Mouse (Mus musculus): ENCODE results near the gene Rnase9. TPM values are rescaled to one million over a fixed set of nuclear protein-coding genes. Genes with fewer than 3 reads are reported as not detected.

Gene Rnase9
- polyA plus RNA-seq (2014; fragmentation: Nextera tagmentation; extraction: Ambion mirVana): not detected in 2 replicates

DNA sequence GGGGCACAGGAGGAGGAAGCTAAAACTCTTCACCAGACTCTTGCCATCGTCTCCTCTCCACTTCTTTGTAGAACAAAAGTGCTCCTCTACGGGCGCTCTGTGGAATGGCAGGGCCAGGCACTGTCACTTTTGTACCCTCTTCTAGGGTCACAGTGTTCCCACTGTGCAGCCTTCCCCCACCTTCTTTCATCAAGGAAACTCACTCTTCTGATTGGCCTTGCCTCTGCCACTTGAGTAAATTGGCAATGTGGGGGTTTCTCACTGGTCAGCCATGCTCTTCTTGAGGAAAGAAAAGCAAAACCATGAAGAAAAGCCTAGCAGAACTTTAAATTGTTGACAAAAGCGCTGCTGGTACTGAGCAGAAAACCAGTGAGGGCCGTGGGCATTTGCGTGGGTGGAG lies at the start of gene Rnase9:
Gene Rnase9 (minus strand): TSS at position 101 of the 400 bp plus-strand sequence.
- no peaks in the 10 kb centered on the region for H3K36me3 ChIP-seq (ENCODE audit: control insufficient read depth, insufficient read depth, low read length)
- no peaks in the 10 kb centered on the region for H3K27me3 ChIP-seq (replicated peaks; ENCODE audit: control insufficient read depth, insufficient read depth, low read length)
- no peaks in the 10 kb centered on the region for H3K4me1 ChIP-seq (replicated peaks; ENCODE audit: control insufficient read depth, insufficient read depth, low read length)
- no peak within 1 kb of the TSS for H3K4me3 ChIP-seq (ENCODE audit: low read depth, low read length)
- no peaks in the 10 kb centered on the region for H3K9me3 ChIP-seq (ENCODE audit: control insufficient read depth, low read length)
- 77% methylated on average over 6 of the region's 6 CpGs for WGBS
- H3K4me2 ChIP-seq (ENCODE audit: low read length): no peak within 1 kb of the TSS
- no peak within 1 kb of the TSS for H3K9ac ChIP-seq (ENCODE audit: low read length)
- no peak for ATAC-seq (replicated peaks; ENCODE audit: low FRiP score, low TSS enrichment, low read depth)
- no peak within 1 kb of the TSS for H3K27ac ChIP-seq (ENCODE audit: low read depth)
- no peak for DNase-seq (ENCODE audit: low spot score)

DNA sequence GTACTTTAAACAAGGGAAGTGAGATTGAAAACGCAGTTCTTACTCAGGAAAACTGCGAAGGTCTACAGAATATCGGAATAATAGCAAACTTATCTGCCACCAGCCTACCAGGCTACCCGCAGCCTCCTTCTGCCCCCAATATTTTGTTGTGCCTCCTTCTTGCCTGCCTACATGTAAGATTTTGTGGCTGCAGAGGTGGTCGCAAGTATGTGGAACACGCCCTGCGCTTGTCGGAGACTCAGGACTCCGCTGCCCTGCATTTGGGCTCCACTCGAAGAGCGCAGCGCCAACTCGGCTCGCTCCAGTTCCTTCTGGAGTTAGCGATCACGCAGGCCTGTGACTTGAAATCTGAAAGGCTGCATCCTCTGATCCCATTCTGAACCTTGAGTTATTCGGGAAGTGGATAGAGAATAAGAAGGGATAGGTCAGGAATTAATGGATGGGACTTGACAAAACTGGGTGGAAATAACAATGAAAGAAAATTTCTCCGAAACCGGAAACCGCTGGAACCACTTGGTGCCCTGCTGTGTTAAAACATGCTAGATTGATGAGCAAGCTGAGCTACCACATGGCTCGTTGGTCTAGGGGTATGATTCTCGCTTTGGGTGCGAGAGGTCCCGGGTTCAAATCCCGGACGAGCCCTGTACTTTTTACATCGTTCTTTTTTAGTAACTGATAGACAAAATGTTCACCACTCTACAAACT lies 48.6 kb upstream of the Rnase9 start:
- under 1% methylated on average over 27 of the region's 27 CpGs for WGBS
- Histone ChIP-seq H3K4me2 (ENCODE audit: low read length) (peak overlapping the region; percentile 58), H3K9ac (ENCODE audit: low read length) (peak overlapping the region; percentile 68), H3K4me3 (ENCODE audit: low read depth, low read length) (peak overlapping the region; percentile 74), H3K9me3 (ENCODE audit: control insufficient read depth, low read length) (no peaks in the 10 kb centered on the region), H3K36me3 (ENCODE audit: control insufficient read depth, insufficient read depth, low read length) (no peaks in the 10 kb centered on the region), H3K27me3 (replicated peaks; ENCODE audit: control insufficient read depth, insufficient read depth, low read length) (no peaks in the 10 kb centered on the region), H3K27ac (ENCODE audit: low read depth) (peak overlapping the region; percentile 92), H3K4me1 (replicated peaks; ENCODE audit: control insufficient read depth, insufficient read depth, low read length) (0 out of 2 replicates have a peak, but pooled peaks cover 2% of the 10 kb centered on the region)
- ATAC-seq (replicated peaks; ENCODE audit: low FRiP score, low TSS enrichment, low read depth) (peak; percentile 62; the same call in 1 of the 2 replicates), DNase-seq (ENCODE audit: low spot score) (peak; percentile 97)

DNA sequence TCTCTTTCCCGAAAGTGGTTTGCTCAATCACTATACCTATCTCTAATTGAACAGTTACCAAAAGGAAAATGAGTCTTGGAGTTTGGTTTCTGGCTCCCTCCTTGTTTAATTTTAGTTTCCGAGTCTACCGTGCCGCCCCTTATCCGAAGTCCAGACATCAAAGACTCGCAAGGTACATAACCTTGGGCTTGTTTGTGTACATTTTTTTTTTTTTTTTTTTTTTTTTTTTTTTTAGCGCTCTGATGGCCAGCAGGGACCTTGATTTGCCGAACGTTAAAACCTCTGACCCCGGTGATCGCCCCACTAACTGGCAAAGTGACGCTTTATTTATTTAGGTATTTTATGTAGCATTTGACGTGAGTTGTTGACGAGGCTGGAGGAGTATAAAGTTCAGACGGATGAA lies 48.0 kb upstream of the Rnase9 start:
- no peak for DNase-seq (ENCODE audit: low spot score)

GRCm38 (mm10) chr14:51088970-51089673 lies 47.5 kb upstream of the Rnase9 start:
- WGBS: under 1% methylated on average over 34 of the region's 34 CpGs
- Histone ChIP-seq H3K9me3 (ENCODE audit: control insufficient read depth, low read length) (no peaks in the 10 kb centered on the region), H3K4me1 (replicated peaks; ENCODE audit: control insufficient read depth, insufficient read depth, low read length) (0 out of 2 replicates have a peak, but pooled peaks cover 2% of the 10 kb centered on the region), H3K4me3 (ENCODE audit: low read depth, low read length) (peak overlapping the region; percentile 74), H3K27ac (ENCODE audit: low read depth) (peak overlapping the region; percentile 92), H3K9ac (ENCODE audit: low read length) (peak overlapping the region; percentile 68), H3K4me2 (ENCODE audit: low read length) (peak overlapping the region; percentile 58), H3K36me3 (ENCODE audit: control insufficient read depth, insufficient read depth, low read length) (no peaks in the 10 kb centered on the region), H3K27me3 (replicated peaks; ENCODE audit: control insufficient read depth, insufficient read depth, low read length) (no peaks in the 10 kb centered on the region)
- ATAC-seq (replicated peaks; ENCODE audit: low FRiP score, low TSS enrichment, low read depth) (peak; percentile 91), DNase-seq (ENCODE audit: low spot score) (peak; percentile 100)

More for the DNA sequence above, 48.0 kb upstream of the Rnase9 start:
- WGBS: 1% methylated on average over 15 of the region's 15 CpGs
- Histone ChIP-seq H3K27ac (ENCODE audit: low read depth) (peak overlapping the region; percentile 92), H3K4me1 (replicated peaks; ENCODE audit: control insufficient read depth, insufficient read depth, low read length) (0 out of 2 replicates have a peak, but pooled peaks cover 2% of the 10 kb centered on the region), H3K27me3 (replicated peaks; ENCODE audit: control insufficient read depth, insufficient read depth, low read length) (no peaks in the 10 kb centered on the region), H3K9ac (ENCODE audit: low read length) (peak overlapping the region; percentile 68), H3K36me3 (ENCODE audit: control insufficient read depth, insufficient read depth, low read length) (no peaks in the 10 kb centered on the region), H3K4me3 (ENCODE audit: low read depth, low read length) (peak overlapping the region; percentile 74), H3K9me3 (ENCODE audit: control insufficient read depth, low read length) (no peaks in the 10 kb centered on the region), H3K4me2 (ENCODE audit: low read length) (peak overlapping the region; percentile 58)
- peak; percentile 3; the same call in 1 of the 2 replicates for ATAC-seq (replicated peaks; ENCODE audit: low FRiP score, low TSS enrichment, low read depth)

- 1% methylated on average over 23 of the region's 23 CpGs for WGBS
- DNase-seq (ENCODE audit: low spot score) (peak; percentile 93), ATAC-seq (replicated peaks; ENCODE audit: low FRiP score, low TSS enrichment, low read depth) (peak; percentile 33)
- Histone ChIP-seq H3K4me3 (ENCODE audit: low read depth, low read length) (peak overlapping the region; percentile 74), H3K4me1 (replicated peaks; ENCODE audit: control insufficient read depth, insufficient read depth, low read length) (peaks cover 2% of the 10 kb centered on the region; the same call in 1 of the 2 replicates), H3K4me2 (ENCODE audit: low read length) (peak overlapping the region; percentile 58), H3K27ac (ENCODE audit: low read depth) (peak overlapping the region; percentile 77), H3K9ac (ENCODE audit: low read length) (peak overlapping the region; percentile 47), H3K27me3 (replicated peaks; ENCODE audit: control insufficient read depth, insufficient read depth, low read length) (no peaks in the 10 kb centered on the region), H3K9me3 (ENCODE audit: control insufficient read depth, low read length) (no peaks in the 10 kb centered on the region), H3K36me3 (ENCODE audit: control insufficient read depth, insufficient read depth, low read length) (no peaks in the 10 kb centered on the region)
These were observed 46.7 kb upstream of the Rnase9 start for GRCm38 (mm10) chr14:51088166-51088969.

DNA sequence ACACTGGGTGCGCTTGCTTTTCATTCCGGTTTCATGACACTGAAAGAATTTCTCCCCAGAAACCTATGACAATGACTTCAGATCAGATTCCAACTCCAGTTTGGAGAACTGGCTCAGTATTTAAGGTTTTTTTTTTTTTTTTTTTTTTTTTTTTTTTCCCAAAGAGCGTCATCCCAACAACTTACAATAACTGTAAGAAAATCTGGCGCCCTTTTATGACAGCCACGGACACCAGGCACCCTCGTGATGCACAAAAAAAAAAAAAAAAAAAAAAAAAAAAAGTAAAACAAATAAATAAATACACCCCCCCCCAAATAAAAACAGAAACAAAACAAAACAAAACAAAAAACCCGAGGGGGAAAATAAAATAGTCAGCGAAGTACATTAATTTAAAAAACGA lies 46.1 kb upstream of the Rnase9 start:
- Histone ChIP-seq H3K27me3 (replicated peaks; ENCODE audit: control insufficient read depth, insufficient read depth, low read length) (no peaks in the 10 kb centered on the region), H3K9ac (ENCODE audit: low read length) (no peak overlapping the region), H3K9me3 (ENCODE audit: control insufficient read depth, low read length) (no peaks in the 10 kb centered on the region), H3K4me1 (replicated peaks; ENCODE audit: control insufficient read depth, insufficient read depth, low read length) (peaks cover 2% of the 10 kb centered on the region; the same call in 1 of the 2 replicates), H3K4me3 (ENCODE audit: low read depth, low read length) (peak overlapping the region; percentile 74), H3K27ac (ENCODE audit: low read depth) (peak overlapping the region; percentile 77; the same call in 1 of the 2 replicates), H3K4me2 (ENCODE audit: low read length) (peak overlapping the region; percentile 58), H3K36me3 (ENCODE audit: control insufficient read depth, insufficient read depth, low read length) (no peaks in the 10 kb centered on the region)
- WGBS: 12% methylated on average over 9 of the region's 9 CpGs
- DNase-seq (ENCODE audit: low spot score) (no peak), ATAC-seq (replicated peaks; ENCODE audit: low FRiP score, low TSS enrichment, low read depth) (no peak)

DNA sequence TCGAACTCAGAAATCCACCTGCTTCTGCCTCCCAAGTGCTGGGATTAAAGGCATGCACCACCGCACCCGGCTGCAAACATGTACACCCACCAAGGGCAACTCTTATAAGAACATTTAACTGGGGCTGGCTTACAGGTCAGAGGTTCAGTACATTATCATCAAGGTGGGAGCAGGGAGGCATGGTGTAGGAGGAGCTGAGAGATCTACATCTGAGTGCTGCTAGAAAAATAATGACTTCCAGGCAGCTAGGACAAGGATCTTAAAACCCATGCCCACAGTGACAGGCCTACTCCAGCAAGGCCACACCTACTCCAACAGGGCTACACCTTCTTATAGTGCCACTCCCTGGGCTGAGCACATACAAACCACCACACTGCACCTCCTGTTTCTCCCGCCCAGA lies 44.2 kb upstream of the Rnase9 start:
- 70% methylated on average over 4 of the region's 4 CpGs for WGBS
- ATAC-seq (replicated peaks; ENCODE audit: low FRiP score, low TSS enrichment, low read depth): no peak

DNA sequence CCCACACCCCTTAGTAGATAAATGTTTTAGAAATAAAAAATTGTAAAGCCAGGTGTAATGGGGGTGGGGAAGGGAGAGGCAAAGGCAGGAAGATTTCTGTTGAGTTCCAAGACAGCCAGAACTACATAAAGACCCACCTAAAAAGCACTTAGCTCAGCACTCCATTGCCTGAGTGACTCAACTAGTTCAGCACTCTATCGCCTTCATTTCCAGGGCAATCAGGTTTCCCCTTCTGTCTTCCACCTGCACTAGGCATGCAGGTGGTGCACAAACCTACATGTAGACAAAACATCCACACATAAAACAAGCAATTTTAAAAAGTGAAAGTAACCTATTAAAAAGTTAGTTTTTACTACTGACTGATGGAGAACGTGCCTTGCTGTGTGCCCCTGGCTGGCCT lies 43.4 kb upstream of the Rnase9 start:
- no peak for DNase-seq (ENCODE audit: low spot score)
- H3K4me1 ChIP-seq (replicated peaks; ENCODE audit: control insufficient read depth, insufficient read depth, low read length): no peaks in the 10 kb centered on the region; the same call in 1 of the 2 replicates
- no peaks in the 10 kb centered on the region for H3K9me3 ChIP-seq (ENCODE audit: control insufficient read depth, low read length)
- 66% methylated on average over 2 of the region's 2 CpGs for WGBS
- H3K4me3 ChIP-seq (ENCODE audit: low read depth, low read length): no peak overlapping the region
- H3K4me2 ChIP-seq (ENCODE audit: low read length): no peak overlapping the region
- no peak for ATAC-seq (replicated peaks; ENCODE audit: low FRiP score, low TSS enrichment, low read depth)
- H3K27ac ChIP-seq (ENCODE audit: low read depth): no peak overlapping the region
- no peak overlapping the region for H3K9ac ChIP-seq (ENCODE audit: low read length)
- H3K36me3 ChIP-seq (ENCODE audit: control insufficient read depth, insufficient read depth, low read length): no peaks in the 10 kb centered on the region
- no peaks in the 10 kb centered on the region for H3K27me3 ChIP-seq (replicated peaks; ENCODE audit: control insufficient read depth, insufficient read depth, low read length)

More for the DNA sequence above, 44.2 kb upstream of the Rnase9 start:
- Histone ChIP-seq H3K27me3 (replicated peaks; ENCODE audit: control insufficient read depth, insufficient read depth, low read length) (no peaks in the 10 kb centered on the region), H3K4me1 (replicated peaks; ENCODE audit: control insufficient read depth, insufficient read depth, low read length) (no peaks in the 10 kb centered on the region; the same call in 1 of the 2 replicates), H3K9me3 (ENCODE audit: control insufficient read depth, low read length) (no peaks in the 10 kb centered on the region), H3K4me2 (ENCODE audit: low read length) (no peak overlapping the region), H3K27ac (ENCODE audit: low read depth) (no peak overlapping the region), H3K4me3 (ENCODE audit: low read depth, low read length) (no peak overlapping the region), H3K9ac (ENCODE audit: low read length) (no peak overlapping the region), H3K36me3 (ENCODE audit: control insufficient read depth, insufficient read depth, low read length) (no peaks in the 10 kb centered on the region)
- DNase-seq (ENCODE audit: low spot score): no peak

All from intestine, embryonic 14.5 days (tissue).